Mouse (Mus musculus) stomach, postnatal 0 days (tissue): ENCODE data around the gene Shcbp1l.

Source experiments
- CTCF ChIP-seq: IDR thresholded peaks from 2 replicates; pipeline ENCODE4 v1.5.1; 2016; ENCODE audit warnings: antibody characterized with exemption, low read depth, mild to moderate bottlenecking, moderate library complexity
- EP300 ChIP-seq: optimal IDR thresholded peaks from 2 replicates; pipeline ENCODE3; 2016; ENCODE audit warnings: antibody characterized with exemption

DNA sequence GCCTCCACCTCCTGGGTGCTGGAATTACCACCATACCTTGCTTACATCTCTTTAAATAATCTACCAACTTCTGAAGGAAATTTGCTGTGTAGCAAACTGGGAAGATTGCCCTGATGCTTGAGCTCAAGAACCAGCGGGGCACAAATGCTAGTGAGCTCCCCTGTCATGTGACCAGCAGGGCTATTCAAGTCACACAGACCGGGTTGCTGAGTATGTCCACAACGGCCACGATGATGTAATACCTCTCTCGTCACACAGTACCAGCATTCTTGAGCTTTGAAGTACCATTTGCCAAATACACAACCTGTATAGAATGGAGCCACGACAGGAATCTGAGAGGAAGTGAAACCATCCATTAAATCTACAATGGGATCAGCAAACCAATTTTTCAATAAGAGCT lies 46.4 kb upstream of the Shcbp1l start:
- no peak for TF ChIP-seq CTCF
- TF ChIP-seq EP300 = no peak
